Mouse (Mus musculus) intestine, embryonic 16.5 days (tissue): ENCODE measurements around the gene Limch1. TPM values are rescaled to one million over a fixed set of nuclear protein-coding genes. Genes with fewer than 3 reads are reported as not detected.

Experiments
- ATAC-seq: fragments of 200-750 bp; cut with Nextera tagmentation; 2 replicates; pipeline ENCODE4 v1.8.0; 2017; ENCODE audit warnings: moderate TSS enrichment, moderate library complexity
- H3K27ac ChIP-seq: fragments of 300-500 bp; sonication (generic); 2 replicates; pipeline ENCODE4 v1.5.1; 2014; ENCODE audit warnings: mild to moderate bottlenecking, low read length
- H3K27me3 ChIP-seq: fragments of 300-500 bp; sonication (generic); replicated peaks from 2 replicates; pipeline ENCODE4 v1.6.1; 2014; ENCODE audit warnings: low read length, control low read depth, mixed read lengths; ENCODE audit not compliant: control insufficient read depth, insufficient read depth
- H3K36me3 ChIP-seq: fragments of 300-500 bp; sonication (generic); 2 replicates; pipeline ENCODE4 v1.6.1; 2014; ENCODE audit warnings: low read length, control low read depth; ENCODE audit not compliant: control insufficient read depth, insufficient read depth
- H3K4me1 ChIP-seq: fragments of 300-500 bp; sonication (generic); 2 replicates; pipeline ENCODE4 v1.6.1; 2014; ENCODE audit warnings: low read length, control low read depth, mixed read lengths; ENCODE audit not compliant: control insufficient read depth, insufficient read depth
- H3K4me2 ChIP-seq: fragments of 300-500 bp; sonication (generic); 2 replicates; pipeline ENCODE4 v1.6.1; 2014; ENCODE audit warnings: low read depth, low read length, control low read depth
- H3K4me3 ChIP-seq: fragments of 300-500 bp; sonication (generic); 2 replicates; pipeline ENCODE4 v1.5.1; 2014; ENCODE audit warnings: mild to moderate bottlenecking, low read length
- H3K9ac ChIP-seq: fragments of 300-500 bp; sonication (generic); 2 replicates; pipeline ENCODE4 v1.6.1; 2014; ENCODE audit warnings: low read depth, low read length
- H3K9me3 ChIP-seq: fragments of 300-500 bp; sonication (generic); 2 replicates; pipeline ENCODE4 v1.6.1; 2016; ENCODE audit warnings: low read length, control low read depth; ENCODE audit not compliant: control insufficient read depth
- WGBS: fragments of 180-500 bp; shearing (Covaris S2); extraction: QIAGEN DNeasy Blood & Tissue Kit; methylation state at CpG from one replicate; pipeline ENCODE4 v1.1.7; 2014; 5-methylcytosine and 5-hydroxymethylcytosine counted together
- polyA plus RNA-seq: library from polyadenylated mRNA; unstranded; fragments of >200 nt; fragmentation: Nextera tagmentation; extraction: Ambion mirVana; gene quantifications from 2 replicates; pipeline ENCODE4 v1.2.1, GENCODE M21; 2015

The Limch1 gene
- polyA plus RNA-seq, 1 experiment from 2014 or later: 8.5 TPM

DNA sequence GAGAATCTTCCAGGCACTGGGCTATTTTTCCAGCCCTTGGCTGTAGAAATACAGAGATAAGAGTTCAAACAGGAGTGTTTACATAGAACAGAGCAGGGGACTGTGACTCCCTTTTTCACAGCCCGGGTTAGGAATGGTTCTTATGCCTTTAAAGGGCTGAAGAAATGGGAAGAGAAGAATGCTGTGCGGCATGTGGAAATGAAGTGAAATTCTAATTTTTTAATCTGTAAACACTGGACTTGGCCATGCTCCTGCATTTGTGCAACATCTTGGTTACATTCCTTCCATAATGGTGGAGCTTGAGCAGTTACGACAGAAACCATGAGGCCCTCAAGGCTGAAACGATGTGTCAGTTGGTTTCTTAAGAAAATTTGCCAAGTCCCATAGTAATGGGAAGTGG, 165.4 kb downstream of the Limch1 start:
- no peak overlapping the region for H3K27ac ChIP-seq
- H3K9ac ChIP-seq: no peak overlapping the region
- no peaks in the 10 kb centered on the region for H3K36me3 ChIP-seq
- ATAC-seq: no peak
- WGBS: 77% methylated on average over 4 of the region's 4 CpGs
- H3K4me3 ChIP-seq: no peak overlapping the region
- no peaks in the 10 kb centered on the region for H3K9me3 ChIP-seq
- no peaks in the 10 kb centered on the region for H3K27me3 ChIP-seq
- H3K4me1 ChIP-seq: no peaks in the 10 kb centered on the region
- no peak overlapping the region for H3K4me2 ChIP-seq

DNA sequence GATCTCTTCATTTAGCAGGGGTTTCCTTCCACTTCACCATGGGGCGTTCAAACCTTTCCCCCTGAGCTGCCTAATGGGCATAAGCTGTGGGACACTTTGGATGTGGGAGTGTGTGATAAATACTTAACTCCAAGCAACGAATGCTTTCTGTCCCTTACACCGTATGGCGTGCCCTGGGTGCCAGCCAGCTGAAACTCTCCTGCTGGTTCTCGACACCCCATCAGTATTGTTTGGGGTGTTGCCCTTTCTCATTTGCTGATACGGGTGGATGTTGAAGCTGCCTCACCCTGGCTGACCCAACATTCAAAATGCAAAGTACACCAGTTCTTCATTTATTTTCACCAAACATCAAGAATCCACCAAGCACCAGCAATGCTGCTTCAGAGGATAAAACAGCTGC, 168.2 kb downstream of the Limch1 start:
- Histone ChIP-seq H3K9ac (no peak overlapping the region), H3K27ac (no peak overlapping the region), H3K27me3 (no peaks in the 10 kb centered on the region), H3K4me1 (no peaks in the 10 kb centered on the region), H3K4me2 (no peak overlapping the region), H3K36me3 (no peaks in the 10 kb centered on the region), H3K9me3 (no peaks in the 10 kb centered on the region), H3K4me3 (no peak overlapping the region)
- no peak for ATAC-seq
- WGBS: 83% methylated on average over 6 of the region's 6 CpGs

DNA sequence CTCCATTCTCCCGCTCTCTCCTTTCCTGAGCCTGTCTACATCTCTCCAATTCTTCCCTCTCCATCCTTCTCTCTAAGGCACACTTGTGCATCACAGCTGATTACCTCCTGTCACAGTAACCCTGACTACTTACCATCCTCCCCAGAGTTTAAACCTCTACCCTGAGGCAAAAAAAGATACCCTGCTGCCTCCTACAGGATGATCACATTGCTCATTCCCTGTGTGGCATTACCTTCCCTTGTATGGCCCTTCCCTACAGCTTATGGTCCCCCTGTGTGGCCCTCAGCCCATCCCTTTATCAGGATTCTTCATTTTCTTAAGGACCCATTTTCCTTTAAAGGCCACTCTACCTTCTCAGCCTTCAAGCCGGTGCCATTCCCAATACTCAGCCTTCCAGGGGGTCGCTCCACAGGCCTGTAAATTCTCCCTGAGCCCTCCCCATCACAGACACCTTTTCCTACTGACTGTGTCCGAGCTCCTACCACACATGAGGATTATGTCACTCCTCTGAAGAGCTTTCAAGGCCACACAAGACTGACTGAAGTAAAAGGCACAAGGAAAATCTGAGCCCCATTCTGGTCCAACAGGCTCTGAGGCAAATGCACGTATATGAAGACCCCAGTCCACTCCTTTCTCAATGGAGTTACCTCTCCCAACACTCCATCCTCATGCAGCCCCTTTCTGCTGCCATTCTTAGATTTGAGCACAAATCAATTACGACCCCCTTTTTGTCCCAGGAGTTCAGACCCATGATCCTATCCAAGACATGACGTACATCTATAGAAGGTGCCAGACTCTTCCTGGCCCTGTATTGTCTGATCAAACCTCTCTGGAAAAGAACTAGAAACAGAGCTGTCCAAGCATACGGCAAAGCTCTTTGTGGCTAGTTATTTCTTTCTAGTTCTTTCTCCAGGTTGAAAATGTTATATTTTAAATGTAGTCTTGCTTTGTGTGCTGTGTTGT, 172.0 kb downstream of the Limch1 start:
- no peaks in the 10 kb centered on the region for H3K36me3 ChIP-seq
- no peaks in the 10 kb centered on the region for H3K27me3 ChIP-seq
- H3K4me3 ChIP-seq: no peak overlapping the region
- no peak for ATAC-seq
- no peak overlapping the region for H3K4me2 ChIP-seq
- no peak overlapping the region for H3K9ac ChIP-seq
- WGBS: 88% methylated on average over 8 of the region's 8 CpGs
- H3K27ac ChIP-seq: no peak overlapping the region
- no peaks in the 10 kb centered on the region for H3K4me1 ChIP-seq
- H3K9me3 ChIP-seq: no peaks in the 10 kb centered on the region

DNA sequence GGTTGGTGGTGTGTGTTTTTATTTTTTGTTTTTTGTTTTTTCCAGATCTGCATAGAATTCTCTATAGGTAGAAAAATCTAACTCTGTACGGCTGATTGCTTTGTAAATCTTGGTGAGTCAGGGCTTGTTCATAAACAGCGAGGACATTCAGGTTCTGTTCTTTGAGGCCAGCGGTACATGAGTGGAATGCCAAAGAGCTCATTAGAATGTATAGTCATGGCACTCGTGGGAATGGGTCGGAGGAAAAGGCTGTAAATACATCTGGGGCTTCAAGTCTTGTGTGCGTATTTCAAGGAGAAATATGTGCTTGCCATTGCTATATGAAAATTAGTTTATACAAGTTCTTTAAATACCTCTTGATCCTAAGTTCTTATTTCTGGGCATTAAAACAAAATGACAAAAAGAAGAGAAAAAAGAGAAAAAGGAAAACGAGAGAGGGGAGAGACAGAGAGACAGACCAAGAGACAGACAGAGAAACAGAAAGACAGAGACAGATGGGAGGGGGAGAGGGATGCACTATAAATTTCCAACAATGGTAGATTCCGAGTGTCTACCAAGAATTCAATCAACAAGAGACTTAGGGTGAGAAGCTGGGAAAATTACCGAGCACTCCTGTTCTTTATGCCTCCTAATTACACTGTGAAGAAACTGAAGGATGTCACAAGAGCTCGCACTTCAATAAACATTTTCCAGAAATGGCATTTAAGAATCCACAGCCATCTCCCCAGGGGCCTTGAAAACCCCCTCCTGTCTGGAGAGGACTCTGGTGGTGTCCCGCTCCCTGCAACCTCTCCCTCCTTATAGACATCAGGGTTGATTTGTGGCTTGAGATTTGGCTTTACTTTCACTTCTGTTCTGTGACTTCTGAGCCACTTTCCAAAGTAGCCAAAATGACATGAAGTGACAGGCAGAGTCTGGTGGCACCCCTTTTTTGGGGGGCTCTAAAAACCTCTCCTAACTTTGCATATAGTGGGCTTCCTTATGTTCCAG, 173.0 kb downstream of the Limch1 start:
- Histone ChIP-seq H3K9ac (no peak overlapping the region), H3K27me3 (no peaks in the 10 kb centered on the region), H3K27ac (no peak overlapping the region), H3K9me3 (no peaks in the 10 kb centered on the region), H3K36me3 (no peaks in the 10 kb centered on the region), H3K4me3 (no peak overlapping the region), H3K4me2 (no peak overlapping the region), H3K4me1 (no peaks in the 10 kb centered on the region)
- WGBS: 48% methylated on average over 11 of the region's 11 CpGs
- no peak for ATAC-seq

DNA sequence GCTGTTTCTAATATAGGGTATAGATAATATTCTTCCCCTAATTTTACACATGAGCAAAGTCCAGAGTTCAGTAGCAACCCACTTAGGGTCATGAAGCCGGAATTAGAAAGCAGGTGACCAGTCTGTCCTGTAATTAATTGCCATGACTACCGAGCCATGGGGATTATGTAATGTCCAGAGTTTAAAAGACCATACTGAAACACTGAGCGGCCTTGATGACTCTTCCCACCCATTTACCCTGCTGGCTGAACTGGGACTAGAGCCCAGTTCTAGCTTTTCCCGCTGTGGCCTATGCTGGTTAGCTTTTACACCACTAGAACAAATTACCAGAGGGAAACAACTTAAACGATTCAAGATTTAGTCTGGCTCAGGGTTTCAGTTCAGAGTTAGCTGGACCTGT, 177.0 kb downstream of the Limch1 start:
- Histone ChIP-seq H3K4me1 (no peaks in the 10 kb centered on the region), H3K4me2 (no peak overlapping the region), H3K4me3 (no peak overlapping the region), H3K36me3 (no peaks in the 10 kb centered on the region), H3K9me3 (no peaks in the 10 kb centered on the region), H3K27ac (no peak overlapping the region), H3K27me3 (no peaks in the 10 kb centered on the region), H3K9ac (no peak overlapping the region)
- WGBS: 64% methylated on average over 5 of the region's 5 CpGs
- ATAC-seq: peak; percentile 78

DNA sequence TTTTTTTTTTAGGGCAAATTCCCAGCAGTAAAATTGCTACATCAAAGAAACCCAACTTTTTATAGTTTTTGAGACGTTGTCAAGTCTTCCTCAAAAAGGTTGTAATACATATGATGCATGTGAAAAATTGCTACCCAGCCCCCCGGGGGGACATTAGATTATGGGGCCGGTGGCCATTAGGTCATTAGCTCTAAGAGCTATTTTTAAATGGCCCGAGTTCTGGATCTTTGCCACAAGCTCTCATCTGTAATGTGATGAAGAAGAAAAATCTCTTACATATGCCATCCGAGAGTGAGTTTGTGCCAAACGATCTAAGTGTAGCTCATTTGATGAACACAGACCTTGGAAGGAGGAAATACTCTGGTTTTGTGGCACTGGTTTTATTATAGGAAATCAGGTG, 183.7 kb downstream of the Limch1 start:
- H3K9ac ChIP-seq: no peak overlapping the region
- no peaks in the 10 kb centered on the region for H3K4me1 ChIP-seq
- no peaks in the 10 kb centered on the region for H3K27me3 ChIP-seq
- no peak overlapping the region for H3K27ac ChIP-seq
- no peak for ATAC-seq
- H3K9me3 ChIP-seq: no peaks in the 10 kb centered on the region
- no peak overlapping the region for H3K4me3 ChIP-seq
- WGBS: 66% methylated on average over 6 of the region's 6 CpGs
- H3K4me2 ChIP-seq: no peak overlapping the region
- H3K36me3 ChIP-seq: no peaks in the 10 kb centered on the region

DNA sequence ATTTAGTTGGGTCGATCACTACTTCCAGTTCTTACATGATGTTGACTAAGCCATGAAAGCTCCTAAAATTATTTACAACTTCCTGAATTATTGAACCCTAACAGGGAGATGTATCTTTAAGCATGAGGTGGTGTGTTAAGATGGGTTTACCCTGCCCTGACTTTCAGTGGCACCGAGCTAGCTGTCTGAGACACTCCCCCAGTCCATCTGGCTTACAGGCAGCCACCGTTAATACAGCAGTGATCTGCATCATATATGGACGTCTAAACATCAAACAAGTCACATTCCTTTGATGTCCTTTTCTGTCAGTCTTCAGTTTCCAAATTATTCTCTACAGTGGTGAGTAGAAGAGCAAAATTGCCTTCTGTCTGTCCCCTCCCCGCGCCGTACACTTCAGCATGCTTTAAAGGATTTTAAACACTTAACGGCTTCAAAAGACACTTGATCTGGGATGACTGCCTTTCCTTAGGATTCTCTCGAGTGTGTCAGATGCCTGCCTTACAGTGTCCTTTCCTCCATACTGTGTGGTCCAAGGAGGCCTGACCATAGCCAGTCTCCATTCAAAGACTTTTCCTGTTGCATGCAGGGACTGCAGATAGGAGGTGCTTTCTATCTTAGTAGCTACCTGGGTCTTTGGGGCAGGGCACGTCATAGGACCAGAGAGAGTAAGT, 187.6 kb downstream of the Limch1 start:
- Histone ChIP-seq H3K27me3 (no peaks in the 10 kb centered on the region), H3K4me3 (no peak overlapping the region), H3K36me3 (no peaks in the 10 kb centered on the region), H3K9ac (no peak overlapping the region), H3K4me2 (no peak overlapping the region), H3K4me1 (no peaks in the 10 kb centered on the region), H3K9me3 (no peaks in the 10 kb centered on the region), H3K27ac (no peak overlapping the region)
- WGBS: 66% methylated on average over 10 of the region's 10 CpGs
- ATAC-seq: no peak

DNA sequence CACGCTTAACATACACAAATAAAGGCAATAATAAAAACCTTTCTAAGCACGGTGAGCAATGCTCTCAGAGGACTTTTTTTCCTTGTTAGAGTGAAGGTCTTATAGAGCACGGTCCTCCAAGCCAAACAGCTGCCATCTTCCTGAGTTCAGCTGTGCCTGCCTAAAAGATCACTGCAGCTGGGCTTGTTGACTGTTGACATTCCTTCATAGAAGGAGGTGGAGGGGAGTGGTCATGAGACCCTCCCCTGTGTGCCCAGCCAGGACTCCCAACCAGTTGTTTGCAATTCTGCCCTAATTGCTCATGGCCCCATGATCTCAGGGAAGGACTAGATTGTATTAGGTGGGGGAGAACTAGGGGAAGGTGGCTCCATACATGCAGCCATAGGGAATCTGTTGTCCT, 189.0 kb downstream of the Limch1 start:
- 73% methylated on average over 3 of the region's 3 CpGs for WGBS
- H3K4me1 ChIP-seq: no peaks in the 10 kb centered on the region
- no peak overlapping the region for H3K4me3 ChIP-seq
- no peaks in the 10 kb centered on the region for H3K27me3 ChIP-seq
- H3K4me2 ChIP-seq: no peak overlapping the region
- ATAC-seq: no peak
- no peak overlapping the region for H3K27ac ChIP-seq
- no peaks in the 10 kb centered on the region for H3K36me3 ChIP-seq
- H3K9ac ChIP-seq: no peak overlapping the region
- no peaks in the 10 kb centered on the region for H3K9me3 ChIP-seq

DNA sequence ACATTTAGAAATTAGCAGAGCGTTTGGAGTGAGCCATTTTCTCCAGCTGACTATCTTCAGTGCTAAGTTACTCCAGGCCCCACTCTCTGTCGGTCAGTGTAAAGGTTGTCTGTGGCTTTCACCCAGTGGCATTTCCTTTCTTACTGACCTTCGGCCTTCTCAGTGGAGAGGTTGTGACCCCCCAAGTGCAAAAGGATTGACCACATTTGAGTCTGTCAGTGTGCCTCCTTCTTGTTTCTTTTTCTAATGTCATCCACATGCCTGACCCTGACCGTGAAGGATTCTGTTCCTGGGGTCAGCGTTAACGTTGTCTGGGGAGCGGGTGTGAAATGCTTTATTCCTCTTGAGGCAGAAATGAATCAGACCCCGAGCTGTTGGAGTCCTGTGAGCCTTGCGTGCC, 191.7 kb downstream of the Limch1 start:
- no peak overlapping the region for H3K4me2 ChIP-seq
- WGBS: 65% methylated on average over 9 of the region's 9 CpGs
- H3K27ac ChIP-seq: no peak overlapping the region
- H3K27me3 ChIP-seq: no peaks in the 10 kb centered on the region
- H3K4me3 ChIP-seq: no peak overlapping the region
- no peak for ATAC-seq
- no peaks in the 10 kb centered on the region for H3K36me3 ChIP-seq
- no peaks in the 10 kb centered on the region for H3K4me1 ChIP-seq
- no peak overlapping the region for H3K9ac ChIP-seq
- H3K9me3 ChIP-seq: no peaks in the 10 kb centered on the region
